ENCODE assay signal across 8 mouse cellular contexts in genomic region chr1:159163113-159163885, GRCm38 (mm10).
DNase-seq lines count a peak whose midpoint lies in the region; TF ChIP-seq lines count a peak whose summit lies in the region.

No protein-coding gene starts in this region.

- DNase-seq in gastrocnemius, adult 2 months, result peak; percentile 17
- no peak for DNase-seq in gastrocnemius, postnatal 4 days (ENCODE audit: low spot score in 2 of 2)
- DNase-seq in adipocyte (ENCODE audit: low spot score), result peak; percentile 12
- peak; percentile 8 to 14 for DNase-seq in frontal cortex, postnatal 36 days (ENCODE audit: low spot score in 2 of 2)
- DNase-seq in layer of hippocampus, postnatal 25 days (ENCODE audit: extremely low spot score in 1 of 2, low spot score in 1 of 2), result peak; percentile 8 to 10
- DNase-seq in spleen, adult 18-20 months, result no peak
- DNase-seq in Muller cell, postnatal 12 days (ENCODE audit: inconsistent ontology term), result no peak
- DNase-seq in adrenal gland, adult (ENCODE audit: inconsistent age in 2 of 2, low spot score in 1 of 2), result no peak

- no peak overlapping the region for H3K27ac ChIP-seq in gastrocnemius, adult 2 months

- intact Hi-C loops in gastrocnemius, adult 2 months (cut with DNase I), result no loop called here

- H3K4me3 ChIP-seq in gastrocnemius, adult 2 months, result no peak overlapping the region

- no peak for TF ChIP-seq CTCF in gastrocnemius, adult 2 months (IDR thresholded peaks at IDR 0.05)

Comparison
In these comparisons a context has a peak if more than half of its experiments do, and no peak if none do; other contexts are left out.
1. DNase-seq: peak in gastrocnemius, adult 2 months (single experiment), adipocyte (single experiment), frontal cortex, postnatal 36 days (2 of 2) and layer of hippocampus, postnatal 25 days (2 of 2); none in gastrocnemius, postnatal 4 days (0 of 2), spleen, adult 18-20 months (0 of 2), Muller cell, postnatal 12 days (single experiment) and adrenal gland, adult (0 of 2).